Mouse (Mus musculus) liver, adult 10 weeks (tissue): ENCODE measurements around the gene Myrip. TPM values are rescaled to one million over a fixed set of nuclear protein-coding genes. Genes with fewer than 3 reads are reported as not detected.

ENCODE experiments used
- polyA plus RNA-seq: library from polyadenylated mRNA; stranded (reverse); fragments of 350-450 nt; fragmentation: Illumina TruSeq; extraction: RNeasy Lipid Tissue Mini Kit (QIAGEN cat#74804); gene quantifications from one replicate; pipeline ENCODE4 v1.2.3, GENCODE M21; 2014; ENCODE audit warnings: low read depth, low replicate concordance

Gene Myrip
- polyA plus RNA-seq: not detected

GRCm38 (mm10) chr9:120301213-120301612, at the start of gene Myrip:
TSS of gene Myrip (plus strand) at chr9:120301513.

GRCm38 (mm10) chr9:120492010-120492399, 190.7 kb downstream of the Myrip start, which contains the start of gene Eif1b:
TSS of gene Eif1b (plus strand) at chr9:120492232.

Other genes starting within 250 kb of the Myrip start
- gene Cx3cr1, start 231.6 kb upstream of the Myrip start, polyA plus RNA-seq: 0.50 TPM
- not detected for gene Ccr8, start 209.4 kb upstream of the Myrip start, polyA plus RNA-seq
- 3.0 TPM for gene Slc25a38, start 191.1 kb upstream of the Myrip start, polyA plus RNA-seq
- gene Rpsa, start 173.8 kb upstream of the Myrip start, polyA plus RNA-seq: 85.7 TPM
- not detected for gene Mobp, start 151.8 kb upstream of the Myrip start, polyA plus RNA-seq
- 21.8 TPM for gene Eif1b, start 190.7 kb downstream of the Myrip start, polyA plus RNA-seq
- gene Entpd3, start 238.3 kb downstream of the Myrip start, polyA plus RNA-seq: not detected